In the genomic region with DNA sequence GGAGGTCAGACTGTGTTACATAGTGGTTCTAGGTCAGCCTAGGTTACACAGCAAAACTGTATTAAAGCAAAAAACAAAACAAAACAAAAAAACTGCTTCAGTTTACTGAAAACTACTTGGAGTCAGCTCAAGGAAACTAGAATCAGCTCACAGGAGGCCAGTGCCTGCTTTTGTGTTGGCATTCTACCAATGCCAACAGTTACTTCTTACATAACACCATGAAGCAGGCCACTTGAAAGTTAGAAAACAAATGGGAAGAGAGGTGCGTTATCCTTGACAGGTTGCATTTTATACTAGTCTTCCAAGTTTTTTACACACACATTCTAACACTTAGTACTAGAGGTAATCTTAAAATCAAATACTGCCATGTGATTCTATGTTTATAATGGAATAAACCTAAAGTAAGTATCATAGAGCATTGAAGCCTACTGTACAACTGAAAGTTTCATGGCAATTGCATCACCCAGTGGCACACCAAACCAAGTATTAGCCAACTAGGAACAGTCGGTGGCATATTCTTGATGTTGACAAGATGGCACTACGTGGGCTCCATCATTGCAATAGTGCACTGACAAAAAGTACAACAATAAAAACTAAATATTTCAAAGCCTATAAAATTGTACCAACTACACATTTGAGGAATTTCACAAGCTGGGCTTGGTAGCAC, we compare ENCODE assay signal across 12 mouse cellular contexts. TPM values are rescaled to one million over a fixed set of nuclear protein-coding genes. Genes with fewer than 3 reads are reported as not detected.
A peak's percentile ranks its signal among the peaks of the same experiment; 100 is the strongest.
DNase-seq lines count a peak whose midpoint lies in the region; ATAC-seq and TF ChIP-seq lines count a peak whose summit lies in the region.
"Had no signal": no experiment of that assay in that cellular context is flagged by ENCODE, and none has a peak within 500 bp of the region (broad histone marks: within the 10 kb centered on the region; RNA-seq: fewer than 3 reads in every experiment).

No protein-coding gene starts in this region.

- no peaks in the 10 kb centered on the region for H3K36me3 ChIP-seq in intestine, postnatal 0 days (ENCODE audit: control insufficient read depth, insufficient read depth)
- no peaks in the 10 kb centered on the region for H3K36me3 ChIP-seq in intestine, embryonic 15.5 days
- no peaks in the 10 kb centered on the region for H3K36me3 ChIP-seq in lung, embryonic 16.5 days (ENCODE audit: control insufficient read depth, insufficient read depth, low read length)
- H3K36me3 ChIP-seq: forebrain, embryonic 15.5 days; G1E; liver, embryonic 12.5 days had no signal

- no peak overlapping the region for H3K4me3 ChIP-seq in cerebellum, adult 2 months (replicated peaks; ENCODE audit: insufficient read depth, low read depth, low read length)
- H3K4me3 ChIP-seq in intestine, postnatal 0 days (ENCODE audit: low read depth, low read length): no peak overlapping the region
- H3K4me3 ChIP-seq in intestine, embryonic 15.5 days (replicated peaks): no peak overlapping the region
- H3K4me3 ChIP-seq in lung, embryonic 16.5 days (ENCODE audit: low read length): no peak overlapping the region
- H3K4me3 ChIP-seq: forebrain, embryonic 15.5 days; liver, embryonic 12.5 days had no signal

- peaks cover 3% of the 10 kb centered on the region; the same call in 1 of the 2 replicates for H3K4me1 ChIP-seq in cerebellum, adult 2 months (ENCODE audit: control insufficient read depth, insufficient read depth, low read length)
- no peaks in the 10 kb centered on the region for H3K4me1 ChIP-seq in intestine, postnatal 0 days (replicated peaks; ENCODE audit: control insufficient read depth, insufficient read depth, low read length)
- no peaks in the 10 kb centered on the region for H3K4me1 ChIP-seq in intestine, embryonic 15.5 days (replicated peaks)
- H3K4me1 ChIP-seq in lung, embryonic 16.5 days (replicated peaks; ENCODE audit: control insufficient read depth, insufficient read depth, low read length): no peaks in the 10 kb centered on the region
- H3K4me1 ChIP-seq: forebrain, embryonic 15.5 days; liver, embryonic 12.5 days had no signal

- H3K9me3 ChIP-seq in intestine, postnatal 0 days (ENCODE audit: control insufficient read depth): no peaks in the 10 kb centered on the region
- H3K9me3 ChIP-seq in intestine, embryonic 15.5 days: no peaks in the 10 kb centered on the region
- H3K9me3 ChIP-seq in lung, embryonic 16.5 days (ENCODE audit: control insufficient read depth, low read length): no peaks in the 10 kb centered on the region
- H3K9me3 ChIP-seq: forebrain, embryonic 15.5 days; liver, embryonic 12.5 days had no signal

- ATAC-seq in intestine, postnatal 0 days: no peak
- ATAC-seq in intestine, embryonic 15.5 days: no peak
- ATAC-seq in lung, embryonic 16.5 days (ENCODE audit: low read depth): peak; percentile 20; the same call in 1 of the 2 replicates
- ATAC-seq: forebrain, embryonic 15.5 days; liver, embryonic 12.5 days had no signal

- 69% methylated on average over 3 of the region's 3 CpGs for WGBS in cerebellum, adult 2 months
- 91% methylated on average over 3 of the region's 3 CpGs for WGBS in intestine, postnatal 0 days
- 92% methylated on average over 3 of the region's 3 CpGs for WGBS in intestine, embryonic 15.5 days
- 81% methylated on average over 3 of the region's 3 CpGs for WGBS in lung, embryonic 16.5 days

- peak in 1 of 2 experiments; percentile 57 for DNase-seq in cerebellum, adult 2 months
- no peak for DNase-seq in cerebellum, postnatal 4 days (ENCODE audit: low spot score in 2 of 2)
- no peak for DNase-seq in lung, postnatal 14 days
- no peak for DNase-seq in testis, postnatal 10 days (ENCODE audit: low spot score)
- DNase-seq in frontal cortex, postnatal 14 days (ENCODE audit: low spot score in 2 of 2): no peak

- no peaks in the 10 kb centered on the region for H3K27me3 ChIP-seq in cerebellum, adult 2 months (ENCODE audit: control insufficient read depth, insufficient read depth, low read length)
- no peaks in the 10 kb centered on the region for H3K27me3 ChIP-seq in intestine, postnatal 0 days (replicated peaks; ENCODE audit: control insufficient read depth, insufficient read depth, low read length)
- no peaks in the 10 kb centered on the region for H3K27me3 ChIP-seq in intestine, embryonic 15.5 days (replicated peaks)
- H3K27me3 ChIP-seq in lung, embryonic 16.5 days (ENCODE audit: control insufficient read depth, insufficient read depth, low read depth, low read length): no peaks in the 10 kb centered on the region
- H3K27me3 ChIP-seq: forebrain, embryonic 15.5 days; liver, embryonic 12.5 days had no signal

- no peak overlapping the region for H3K9ac ChIP-seq in intestine, postnatal 0 days (ENCODE audit: low read depth, low read length)
- no peak overlapping the region for H3K9ac ChIP-seq in intestine, embryonic 15.5 days
- no peak overlapping the region for H3K9ac ChIP-seq in lung, embryonic 16.5 days (ENCODE audit: low read length)
- H3K9ac ChIP-seq: forebrain, embryonic 15.5 days; hindbrain, embryonic 14.5 days; liver, embryonic 12.5 days had no signal

- H3K4me2 ChIP-seq in intestine, postnatal 0 days (replicated peaks; ENCODE audit: low read depth): no peak overlapping the region
- no peak overlapping the region for H3K4me2 ChIP-seq in intestine, embryonic 15.5 days (replicated peaks)
- no peak overlapping the region for H3K4me2 ChIP-seq in lung, embryonic 16.5 days (ENCODE audit: low read depth, low read length)
- H3K4me2 ChIP-seq: forebrain, embryonic 15.5 days; hindbrain, embryonic 14.5 days; liver, embryonic 12.5 days had no signal

- no peak for TF ChIP-seq POLR2A in cerebellum, adult 2 months (IDR thresholded peaks at IDR 0.05; ENCODE audit: borderline replicate concordance, insufficient read depth, low read length)

- TF ChIP-seq CTCF in cerebellum, adult 2 months (IDR thresholded peaks at IDR 0.05; ENCODE audit: borderline replicate concordance, insufficient read depth, low read depth, low read length): no peak
- no peak for TF ChIP-seq CTCF in intestine, postnatal 0 days (IDR thresholded peaks at IDR 0.05; ENCODE audit: low read depth)

- H3K27ac ChIP-seq in cerebellum, adult 2 months (ENCODE audit: insufficient read depth, low read length): peak overlapping the region; percentile 39; the same call in 1 of the 2 replicates
- H3K27ac ChIP-seq in intestine, postnatal 0 days (ENCODE audit: low read depth, low read length): 0 out of 2 replicates have a peak overlapping the region, but pooled peaks have one; percentile 54
- H3K27ac ChIP-seq in intestine, embryonic 15.5 days: no peak overlapping the region
- 0 out of 2 replicates have a peak overlapping the region, but pooled peaks have one; percentile 24 for H3K27ac ChIP-seq in lung, embryonic 16.5 days (ENCODE audit: low read length)
- H3K27ac ChIP-seq: forebrain, embryonic 15.5 days; hindbrain, embryonic 14.5 days; liver, embryonic 12.5 days had no signal

RNA-seq across cellular contexts. Expression of a gene that starts 37.8 kb away (rescaled TPM):
- polyA plus RNA-seq in cerebellum, adult 2 months (2012; rRNA removed): 7.5 and 8.4 TPM in 2 replicates
- 10.2 and 10.9 TPM in 2 replicates for polyA plus RNA-seq in intestine, postnatal 0 days (2015; fragmentation: Nextera tagmentation; extraction: Ambion mirVana)
- polyA plus RNA-seq in intestine, embryonic 15.5 days (2015; fragmentation: Nextera tagmentation; extraction: Ambion mirVana): 4.6 and 5.4 TPM in 2 replicates
- polyA plus RNA-seq in lung, embryonic 16.5 days (2015; fragmentation: Nextera tagmentation; extraction: Ambion mirVana): 2.1 and 2.8 TPM in 2 replicates
- polyA plus RNA-seq: G1E had no signal
